Mouse (Mus musculus): ENCODE results near the gene Evi2a. TPM values are rescaled to one million over a fixed set of nuclear protein-coding genes. Genes with fewer than 3 reads are reported as not detected.

Gene Evi2a
- polyA plus RNA-seq, 1 experiment from 2014 or later = 3.5 TPM

DNA sequence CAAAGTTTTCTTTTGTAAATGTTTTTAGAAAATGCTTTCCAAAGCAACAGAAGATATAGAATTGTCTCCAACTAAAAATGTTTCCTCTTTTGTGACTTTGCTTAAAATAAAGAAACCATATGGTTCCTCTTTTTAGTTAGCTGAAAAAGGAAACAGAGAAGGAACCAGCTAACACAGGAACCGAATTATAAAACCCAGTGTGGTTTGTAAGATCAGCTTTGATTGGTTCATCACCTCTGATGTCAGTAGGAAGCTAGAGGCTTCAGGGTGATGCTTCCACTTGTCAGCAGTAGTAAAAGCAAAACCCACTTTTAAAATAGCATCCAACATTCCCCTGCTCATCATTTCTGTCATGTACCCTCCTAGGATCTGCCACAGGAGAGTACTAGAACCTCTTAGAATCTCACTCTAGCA lies 10.5 kb downstream of the Evi2a start:
- WGBS = 62% methylated on average over 1 of the region's 1 CpGs
- no peak overlapping the region for H3K4me2 ChIP-seq (ENCODE audit: low read depth, low read length)
- ATAC-seq (replicated peaks; ENCODE audit: extremely low read depth, insufficient read depth, low FRiP score) = no peak

GRCm38 (mm10) chr11:79519299-79519698 lies 11.1 kb downstream of the Evi2a start:
- no peak overlapping the region for H3K4me2 ChIP-seq (ENCODE audit: low read depth, low read length)
- H3K9me3 ChIP-seq (replicated peaks; ENCODE audit: control insufficient read depth, low read length) = no peaks in the 10 kb centered on the region
- no peak for ATAC-seq (replicated peaks; ENCODE audit: extremely low read depth, insufficient read depth, low FRiP score)
- no peak overlapping the region for H3K27ac ChIP-seq (ENCODE audit: low read length)
- H3K9ac ChIP-seq (ENCODE audit: low read length) = no peak overlapping the region
- WGBS = 84% methylated on average over 6 of the region's 6 CpGs
- no peak overlapping the region for H3K4me3 ChIP-seq (ENCODE audit: low read length)
- H3K27me3 ChIP-seq (ENCODE audit: control insufficient read depth, insufficient read depth, low read length) = no peaks in the 10 kb centered on the region
- H3K4me1 ChIP-seq (ENCODE audit: control insufficient read depth, insufficient read depth, low read length) = no peaks in the 10 kb centered on the region
- H3K36me3 ChIP-seq (ENCODE audit: control insufficient read depth, insufficient read depth) = 0 out of 2 replicates have a peak, but pooled peaks cover 2% of the 10 kb centered on the region

More for the DNA sequence above, 10.5 kb downstream of the Evi2a start:
- no peak overlapping the region for H3K27ac ChIP-seq (ENCODE audit: low read length)
- H3K9ac ChIP-seq (ENCODE audit: low read length) = no peak overlapping the region
- H3K36me3 ChIP-seq (ENCODE audit: control insufficient read depth, insufficient read depth) = 0 out of 2 replicates have a peak, but pooled peaks cover 2% of the 10 kb centered on the region
- no peak overlapping the region for H3K4me3 ChIP-seq (ENCODE audit: low read length)
- no peaks in the 10 kb centered on the region for H3K4me1 ChIP-seq (ENCODE audit: control insufficient read depth, insufficient read depth, low read length)
- no peaks in the 10 kb centered on the region for H3K27me3 ChIP-seq (ENCODE audit: control insufficient read depth, insufficient read depth, low read length)
- H3K9me3 ChIP-seq (replicated peaks; ENCODE audit: control insufficient read depth, low read length) = no peaks in the 10 kb centered on the region

DNA sequence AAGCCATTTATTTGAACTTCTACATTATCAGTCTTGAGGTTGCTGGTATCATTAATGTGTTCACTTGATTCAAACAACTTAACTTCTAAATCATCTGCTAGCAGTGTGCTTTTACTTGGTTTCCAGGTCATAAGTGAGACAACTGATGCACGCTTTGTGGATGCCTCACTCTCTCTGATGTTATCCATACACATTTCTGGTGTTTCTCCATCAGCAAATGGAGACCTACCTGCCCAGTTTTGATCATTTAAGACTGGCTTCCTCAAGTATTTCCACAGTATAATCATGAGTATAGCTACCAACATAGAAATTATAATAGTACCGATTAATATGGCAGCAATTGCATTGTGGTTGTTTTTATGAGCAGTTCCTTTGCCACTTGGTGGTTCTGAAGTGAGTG lies 14.6 kb downstream of the Evi2a start:
- 0 out of 2 replicates have a peak, but pooled peaks cover 2% of the 10 kb centered on the region for H3K36me3 ChIP-seq (ENCODE audit: control insufficient read depth, insufficient read depth)
- 96% methylated on average over 2 of the region's 2 CpGs for WGBS
- H3K27me3 ChIP-seq (ENCODE audit: control insufficient read depth, insufficient read depth, low read length) = no peaks in the 10 kb centered on the region
- no peak for ATAC-seq (replicated peaks; ENCODE audit: extremely low read depth, insufficient read depth, low FRiP score)
- no peaks in the 10 kb centered on the region for H3K9me3 ChIP-seq (replicated peaks; ENCODE audit: control insufficient read depth, low read length)
- H3K4me1 ChIP-seq (ENCODE audit: control insufficient read depth, insufficient read depth, low read length) = no peaks in the 10 kb centered on the region
- no peak overlapping the region for H3K27ac ChIP-seq (ENCODE audit: low read length)
- no peak overlapping the region for H3K4me3 ChIP-seq (ENCODE audit: low read length)
- no peak overlapping the region for H3K4me2 ChIP-seq (ENCODE audit: low read depth, low read length)
- no peak overlapping the region for H3K9ac ChIP-seq (ENCODE audit: low read length)

DNA sequence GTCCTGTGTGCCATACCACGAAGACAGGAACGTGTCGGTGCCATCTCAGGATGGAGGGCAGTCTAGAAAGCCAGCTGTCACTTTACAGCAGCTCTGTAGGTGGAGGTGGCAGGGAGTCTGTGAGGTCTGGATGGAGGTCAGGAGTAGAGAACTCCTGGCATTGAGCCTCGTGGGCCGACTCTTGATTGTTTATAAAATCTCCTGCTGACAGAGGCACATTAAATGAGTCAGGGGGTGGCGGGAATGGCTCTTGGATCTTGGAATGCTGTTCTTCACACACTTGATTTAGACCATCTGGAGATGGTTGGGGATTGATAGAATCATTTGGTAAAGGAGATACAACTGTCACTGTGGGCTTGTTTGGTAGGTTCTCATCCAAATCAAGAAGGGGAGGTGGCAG lies 15.1 kb downstream of the Evi2a start:
- no peak overlapping the region for H3K27ac ChIP-seq (ENCODE audit: low read length)
- H3K9me3 ChIP-seq (replicated peaks; ENCODE audit: control insufficient read depth, low read length) = no peaks in the 10 kb centered on the region
- WGBS = 69% methylated on average over 6 of the region's 6 CpGs
- H3K4me2 ChIP-seq (ENCODE audit: low read depth, low read length) = no peak overlapping the region
- ATAC-seq (replicated peaks; ENCODE audit: extremely low read depth, insufficient read depth, low FRiP score) = no peak
- H3K9ac ChIP-seq (ENCODE audit: low read length) = no peak overlapping the region
- no peaks in the 10 kb centered on the region for H3K27me3 ChIP-seq (ENCODE audit: control insufficient read depth, insufficient read depth, low read length)
- no peaks in the 10 kb centered on the region for H3K4me1 ChIP-seq (ENCODE audit: control insufficient read depth, insufficient read depth, low read length)
- 0 out of 2 replicates have a peak, but pooled peaks cover 2% of the 10 kb centered on the region for H3K36me3 ChIP-seq (ENCODE audit: control insufficient read depth, insufficient read depth)
- H3K4me3 ChIP-seq (ENCODE audit: low read length) = no peak overlapping the region

- H3K4me3 ChIP-seq (ENCODE audit: low read length) = no peak overlapping the region
- no peak overlapping the region for H3K4me2 ChIP-seq (ENCODE audit: low read depth, low read length)
- H3K4me1 ChIP-seq (ENCODE audit: control insufficient read depth, insufficient read depth, low read length) = no peaks in the 10 kb centered on the region
- H3K9ac ChIP-seq (ENCODE audit: low read length) = no peak overlapping the region
- H3K27ac ChIP-seq (ENCODE audit: low read length) = no peak overlapping the region
- no peaks in the 10 kb centered on the region for H3K27me3 ChIP-seq (ENCODE audit: control insufficient read depth, insufficient read depth, low read length)
- H3K36me3 ChIP-seq (ENCODE audit: control insufficient read depth, insufficient read depth) = 0 out of 2 replicates have a peak, but pooled peaks cover 2% of the 10 kb centered on the region
- 88% methylated on average over 3 of the region's 3 CpGs for WGBS
- ATAC-seq (replicated peaks; ENCODE audit: extremely low read depth, insufficient read depth, low FRiP score) = no peak
- no peaks in the 10 kb centered on the region for H3K9me3 ChIP-seq (replicated peaks; ENCODE audit: control insufficient read depth, low read length)
These were observed 18.4 kb downstream of the Evi2a start for GRCm38 (mm10) chr11:79511970-79512369.

GRCm38 (mm10) chr11:79504506-79504905 lies 25.9 kb downstream of the Evi2a start:
- no peak for ATAC-seq (replicated peaks; ENCODE audit: extremely low read depth, insufficient read depth, low FRiP score)
- Histone ChIP-seq H3K4me3 (ENCODE audit: low read length) (no peak overlapping the region), H3K27ac (ENCODE audit: low read length) (no peak overlapping the region), H3K4me1 (ENCODE audit: control insufficient read depth, insufficient read depth, low read length) (no peaks in the 10 kb centered on the region), H3K9me3 (replicated peaks; ENCODE audit: control insufficient read depth, low read length) (no peaks in the 10 kb centered on the region), H3K27me3 (ENCODE audit: control insufficient read depth, insufficient read depth, low read length) (no peaks in the 10 kb centered on the region), H3K36me3 (ENCODE audit: control insufficient read depth, insufficient read depth) (no peaks in the 10 kb centered on the region), H3K4me2 (ENCODE audit: low read depth, low read length) (no peak overlapping the region), H3K9ac (ENCODE audit: low read length) (no peak overlapping the region)
- 87% methylated on average over 7 of the region's 7 CpGs for WGBS

GRCm38 (mm10) chr11:79503845-79504244 lies 26.6 kb downstream of the Evi2a start, which contains the start of gene Omg:
Gene Omg, minus strand, starts transcription at chr11:79504084.
- no peaks in the 10 kb centered on the region for H3K36me3 ChIP-seq (ENCODE audit: control insufficient read depth, insufficient read depth)
- H3K9ac ChIP-seq (ENCODE audit: low read length) = no peak within 1 kb of the TSS
- H3K4me1 ChIP-seq (ENCODE audit: control insufficient read depth, insufficient read depth, low read length) = no peaks in the 10 kb centered on the region
- no peaks in the 10 kb centered on the region for H3K9me3 ChIP-seq (replicated peaks; ENCODE audit: control insufficient read depth, low read length)
- H3K4me2 ChIP-seq (ENCODE audit: low read depth, low read length) = no peak within 1 kb of the TSS
- no peak within 1 kb of the TSS for H3K27ac ChIP-seq (ENCODE audit: low read length)
- 55% methylated on average over 8 of the region's 8 CpGs for WGBS
- H3K4me3 ChIP-seq (ENCODE audit: low read length) = no peak within 1 kb of the TSS
- ATAC-seq (replicated peaks; ENCODE audit: extremely low read depth, insufficient read depth, low FRiP score) = no peak
- H3K27me3 ChIP-seq (ENCODE audit: control insufficient read depth, insufficient read depth, low read length) = no peaks in the 10 kb centered on the region

- no peaks in the 10 kb centered on the region for H3K4me1 ChIP-seq (ENCODE audit: control insufficient read depth, insufficient read depth, low read length)
- no peak overlapping the region for H3K4me2 ChIP-seq (ENCODE audit: low read depth, low read length)
- no peaks in the 10 kb centered on the region for H3K36me3 ChIP-seq (ENCODE audit: control insufficient read depth, insufficient read depth)
- H3K9ac ChIP-seq (ENCODE audit: low read length) = no peak overlapping the region
- 75% methylated on average over 2 of the region's 2 CpGs for WGBS
- no peak overlapping the region for H3K4me3 ChIP-seq (ENCODE audit: low read length)
- H3K27me3 ChIP-seq (ENCODE audit: control insufficient read depth, insufficient read depth, low read length) = no peaks in the 10 kb centered on the region
- H3K9me3 ChIP-seq (replicated peaks; ENCODE audit: control insufficient read depth, low read length) = no peaks in the 10 kb centered on the region
- H3K27ac ChIP-seq (ENCODE audit: low read length) = no peak overlapping the region
- no peak for ATAC-seq (replicated peaks; ENCODE audit: extremely low read depth, insufficient read depth, low FRiP score)
These were observed 27.5 kb downstream of the Evi2a start for GRCm38 (mm10) chr11:79502917-79503316.

GRCm38 (mm10) chr11:79494976-79495800 lies 35.2 kb downstream of the Evi2a start:
- no peak for ATAC-seq (replicated peaks; ENCODE audit: extremely low read depth, insufficient read depth, low FRiP score)
- no peaks in the 10 kb centered on the region for H3K9me3 ChIP-seq (replicated peaks; ENCODE audit: control insufficient read depth, low read length)
- H3K9ac ChIP-seq (ENCODE audit: low read length) = no peak overlapping the region
- no peak overlapping the region for H3K27ac ChIP-seq (ENCODE audit: low read length)
- peaks cover 3% of the 10 kb centered on the region; the same call in 1 of the 2 replicates for H3K36me3 ChIP-seq (ENCODE audit: control insufficient read depth, insufficient read depth)
- H3K4me3 ChIP-seq (ENCODE audit: low read length) = no peak overlapping the region
- no peaks in the 10 kb centered on the region for H3K27me3 ChIP-seq (ENCODE audit: control insufficient read depth, insufficient read depth, low read length)
- H3K4me1 ChIP-seq (ENCODE audit: control insufficient read depth, insufficient read depth, low read length) = peaks cover 10% of the 10 kb centered on the region
- 68% methylated on average over 10 of the region's 10 CpGs for WGBS
- H3K4me2 ChIP-seq (ENCODE audit: low read depth, low read length) = no peak overlapping the region; the same call in 1 of the 2 replicates
